Mouse (Mus musculus) left cerebral cortex, postnatal 4 days (tissue): Measurements from ENCODE around the gene Olfml2a. TPM values are rescaled to one million over a fixed set of nuclear protein-coding genes. Genes with fewer than 3 reads are reported as not detected.

Experiments used
- DNase-seq: peaks from one replicate; pipeline ENCODE4 v3.0.0-alpha.2; 2022
- intact Hi-C: fragments of 180-260 bp; cut with DNase I; formaldehyde crosslinking; loops from one replicate; pipeline ENCODE4 v1.15.1; 2025
- total RNA-seq, 2 experiments: library from RNA; stranded (reverse); gene quantifications; 2 replicates each; pipeline ENCODE4 v1.2.3; 2021

Gene Olfml2a
- total RNA-seq, 2 experiments from 2014 or later, result 4.4 to 5.4 TPM

DNA sequence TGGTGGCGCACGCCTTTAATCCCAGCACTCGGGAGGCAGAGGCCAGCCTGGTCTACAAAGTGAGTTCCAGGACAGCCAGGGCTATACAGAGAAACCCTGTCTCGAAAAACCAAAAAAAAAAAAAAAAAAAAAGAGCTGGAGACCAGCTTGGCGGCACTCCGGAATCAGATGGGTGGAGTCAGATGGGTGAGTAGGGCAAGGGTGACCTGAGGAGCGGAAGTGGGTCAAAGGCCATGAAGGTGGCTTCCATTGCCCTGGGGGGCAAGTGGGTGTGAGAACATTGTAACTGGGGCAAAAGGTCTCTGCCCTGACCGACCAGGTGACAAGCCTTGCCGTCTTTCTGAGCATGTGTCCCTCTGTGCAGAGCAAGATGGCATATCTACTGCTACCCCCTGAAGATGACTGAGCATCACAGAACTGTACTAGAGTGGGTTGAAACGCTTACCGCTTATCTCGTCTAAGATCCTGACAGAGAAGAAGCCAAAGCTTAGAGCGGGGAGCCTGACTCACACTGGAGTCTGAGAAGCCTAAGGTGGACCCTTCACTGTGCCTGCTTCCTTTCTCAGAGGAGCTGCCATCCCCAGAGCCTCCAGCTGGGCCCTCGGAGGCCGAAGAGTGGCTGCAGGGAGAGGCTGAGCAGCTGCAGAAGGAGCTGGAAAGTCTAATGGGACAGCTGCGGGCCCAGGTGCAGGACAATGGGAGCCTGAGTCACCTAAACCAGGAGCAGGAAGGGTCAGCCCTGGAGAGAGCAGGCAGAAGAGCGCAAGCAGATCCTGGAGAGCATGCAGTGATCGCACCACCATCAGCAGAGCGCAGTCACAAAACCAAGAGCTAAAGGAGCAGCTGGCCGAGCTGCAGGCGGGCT lies 44.4 kb downstream of the Olfml2a start:
- no peak for DNase-seq
- intact Hi-C loops, result no loop called here

DNA sequence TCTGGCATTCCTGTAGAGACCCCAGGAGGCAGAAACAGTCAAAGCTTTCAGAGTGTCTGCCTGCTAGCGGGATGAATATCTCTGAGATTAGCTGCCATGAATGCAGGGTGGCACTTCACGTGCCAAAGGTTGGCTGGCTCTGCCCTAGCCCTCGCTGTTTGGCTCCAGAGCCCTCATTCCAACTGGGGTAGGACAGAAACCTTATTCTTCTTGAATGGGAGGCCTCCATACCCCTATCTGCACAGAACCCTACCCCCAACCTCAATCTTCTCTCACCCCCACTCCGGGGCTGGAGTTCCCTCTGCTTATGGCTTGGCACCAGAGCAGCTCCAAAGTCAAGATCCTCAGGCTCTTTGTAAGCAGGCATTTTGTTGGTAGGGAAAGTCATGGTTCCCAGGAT lies 46.1 kb downstream of the Olfml2a start:
- no peak for DNase-seq
- intact Hi-C loops, result no loop called here

DNA sequence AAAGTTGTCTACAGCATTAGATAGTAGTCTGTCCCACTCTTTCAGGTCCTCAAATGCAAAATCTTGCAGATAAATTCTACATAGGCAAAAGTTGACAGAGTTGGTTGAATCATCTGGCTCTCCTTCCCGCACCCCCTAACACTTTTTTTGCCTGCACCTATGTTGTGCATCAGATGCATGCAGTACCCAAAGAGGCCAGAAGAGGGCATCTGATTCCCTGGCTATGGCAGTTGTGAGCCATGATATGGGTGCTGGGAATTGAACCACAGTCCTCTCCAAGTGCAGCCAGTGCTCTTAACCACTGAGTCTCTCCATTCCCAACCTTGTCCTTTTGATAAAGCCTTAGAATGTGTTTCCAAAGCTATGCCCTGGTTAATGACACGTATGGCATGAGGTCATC lies 51.7 kb downstream of the Olfml2a start:
- no peak for DNase-seq
- intact Hi-C loops, result loop anchor here (5.0 kb wide), 1 partner anchor 41 kb away; no protein-coding TSS in a partner anchor

DNA sequence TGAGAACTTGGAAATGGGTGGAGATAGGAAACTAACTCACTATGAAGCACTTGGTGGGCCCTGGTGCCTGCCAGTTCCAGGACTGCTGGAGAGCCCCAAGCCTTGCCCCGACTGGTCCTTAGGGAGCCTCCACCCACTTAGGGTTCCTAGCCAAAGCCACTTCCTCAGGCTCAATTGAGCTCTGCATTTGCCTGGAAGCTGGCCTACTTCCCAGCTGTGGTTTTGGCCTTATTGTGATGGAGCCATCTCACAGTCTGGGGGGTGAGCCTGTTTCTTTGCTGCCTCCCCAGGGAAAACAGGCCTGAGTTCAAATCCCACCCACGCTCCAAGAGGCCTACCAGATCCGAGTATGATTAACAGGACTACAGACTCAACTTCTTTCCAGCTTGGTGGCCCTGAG lies 54.8 kb downstream of the Olfml2a start:
- intact Hi-C loops, result no loop called here
- peak; percentile 32 for DNase-seq

DNA sequence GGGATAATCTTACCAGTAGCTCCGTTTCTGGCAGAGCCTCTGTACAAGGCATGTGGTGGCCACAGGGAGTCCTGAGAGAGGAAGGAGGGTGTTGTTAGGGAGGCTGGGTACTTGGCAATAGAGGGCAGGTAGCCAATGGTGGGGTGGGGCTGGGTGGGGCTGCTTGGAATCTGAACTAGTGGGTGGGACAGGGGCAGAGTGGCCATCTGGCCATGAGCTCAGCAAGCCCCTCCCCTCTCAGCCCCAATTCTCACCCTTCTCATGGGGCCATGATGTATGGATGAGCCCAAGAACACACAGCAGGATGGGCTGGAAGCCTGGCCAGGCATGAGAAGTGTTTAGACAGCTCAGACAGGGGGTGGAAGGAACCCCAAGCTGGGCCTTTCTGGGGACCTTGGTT lies 55.6 kb downstream of the Olfml2a start:
- DNase-seq, result no peak
- intact Hi-C loops, result no loop called here

DNA sequence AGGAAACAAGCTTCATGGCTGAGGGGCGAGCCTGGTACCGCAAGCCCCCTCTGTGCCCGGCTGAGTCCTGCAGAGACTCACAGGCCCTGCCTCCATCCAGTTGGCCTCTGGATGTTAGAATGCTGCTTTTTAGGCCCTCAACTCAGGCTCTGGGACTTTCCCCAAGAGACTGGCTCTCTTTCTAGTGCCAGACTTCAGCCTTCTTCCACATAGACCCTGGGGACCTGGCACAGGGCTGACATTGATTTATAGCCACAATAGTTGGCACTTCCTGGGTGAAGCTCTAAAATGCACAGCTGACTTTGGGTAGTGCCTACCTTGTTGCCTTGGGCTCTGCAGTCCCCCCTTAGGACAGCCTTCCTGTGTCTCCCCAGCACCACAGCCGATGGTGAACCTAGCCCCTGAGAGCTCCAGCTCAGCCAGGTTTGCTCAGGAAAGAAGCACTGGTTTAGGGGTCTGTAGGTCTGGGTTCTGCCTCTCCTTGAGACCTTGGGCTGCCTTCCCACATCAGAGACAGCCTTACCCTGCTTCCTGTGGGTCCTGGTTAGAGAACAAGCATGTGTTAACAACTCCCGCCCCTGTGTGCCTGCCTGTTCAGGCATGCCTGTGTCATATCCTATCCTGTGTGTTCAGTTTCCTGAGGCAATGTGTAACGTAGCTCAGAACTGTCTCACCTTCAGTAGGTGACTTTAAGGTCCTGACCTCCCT lies 56.2 kb downstream of the Olfml2a start:
- DNase-seq, result no peak
- intact Hi-C loops, result no loop called here

DNA sequence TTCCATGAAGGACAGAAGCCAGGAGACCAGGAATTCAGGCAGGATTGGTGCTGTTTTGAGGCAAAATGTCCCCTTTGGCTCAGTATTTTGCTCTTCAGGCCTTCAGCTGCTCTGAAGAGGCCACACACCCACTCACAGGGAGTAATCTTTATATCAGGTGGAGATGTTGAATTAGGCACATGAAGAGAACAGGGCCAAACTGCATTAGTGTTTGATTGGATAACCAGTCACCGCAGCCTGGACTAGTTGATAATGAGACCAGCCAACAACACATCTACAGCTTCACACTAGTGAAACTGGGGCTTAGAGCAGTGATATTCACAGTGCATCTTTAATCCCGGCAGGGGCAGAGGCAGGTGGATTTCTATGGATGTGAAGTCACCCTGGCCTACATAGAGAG lies 57.2 kb downstream of the Olfml2a start:
- intact Hi-C loops, result no loop called here
- DNase-seq, result no peak

DNA sequence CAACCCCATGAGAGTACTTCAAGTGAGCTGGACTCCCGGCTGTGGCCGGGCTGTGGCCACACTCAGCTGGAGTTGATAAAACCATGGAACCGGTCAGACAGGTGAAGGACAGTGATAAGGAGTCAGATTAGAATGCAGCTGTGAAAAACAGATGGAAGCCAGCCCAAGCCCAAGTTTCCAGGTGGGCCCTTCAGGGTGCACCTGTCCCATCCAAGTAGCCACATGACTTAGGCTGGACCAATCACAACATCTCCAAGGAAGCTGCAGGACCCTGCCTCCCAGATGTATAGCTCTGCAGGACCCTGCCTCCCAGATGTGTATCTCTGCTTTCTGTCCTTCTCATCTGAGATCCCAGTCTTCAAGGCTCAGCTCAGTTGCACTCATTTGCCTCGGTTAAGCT lies 60.2 kb downstream of the Olfml2a start:
- DNase-seq, result no peak
- intact Hi-C loops, result loop anchor here (10.0 kb wide), 1 partner anchor 197 kb away; no protein-coding TSS in a partner anchor

DNA sequence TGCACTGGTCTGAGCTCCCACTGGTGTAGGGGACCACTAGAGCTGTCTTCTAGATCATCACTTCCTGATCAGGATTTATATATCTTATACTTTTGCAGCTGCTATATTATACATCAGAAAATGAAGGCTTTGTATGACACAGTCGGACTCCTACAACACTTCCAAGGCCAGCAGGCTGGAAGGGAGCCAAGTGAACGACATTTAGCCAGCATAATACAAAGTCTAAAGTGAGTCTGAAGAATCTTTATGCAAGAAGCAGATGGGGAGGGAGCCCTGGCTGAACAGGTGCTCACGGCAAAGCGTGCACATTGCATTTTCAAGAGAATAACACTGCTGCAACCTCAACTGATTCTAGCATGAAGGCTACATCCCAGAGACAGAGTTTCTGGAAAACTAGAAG lies 60.7 kb downstream of the Olfml2a start:
- DNase-seq, result no peak
- intact Hi-C loops, result loop anchor here (10.0 kb wide), 1 partner anchor 198 kb away; no protein-coding TSS in a partner anchor

DNA sequence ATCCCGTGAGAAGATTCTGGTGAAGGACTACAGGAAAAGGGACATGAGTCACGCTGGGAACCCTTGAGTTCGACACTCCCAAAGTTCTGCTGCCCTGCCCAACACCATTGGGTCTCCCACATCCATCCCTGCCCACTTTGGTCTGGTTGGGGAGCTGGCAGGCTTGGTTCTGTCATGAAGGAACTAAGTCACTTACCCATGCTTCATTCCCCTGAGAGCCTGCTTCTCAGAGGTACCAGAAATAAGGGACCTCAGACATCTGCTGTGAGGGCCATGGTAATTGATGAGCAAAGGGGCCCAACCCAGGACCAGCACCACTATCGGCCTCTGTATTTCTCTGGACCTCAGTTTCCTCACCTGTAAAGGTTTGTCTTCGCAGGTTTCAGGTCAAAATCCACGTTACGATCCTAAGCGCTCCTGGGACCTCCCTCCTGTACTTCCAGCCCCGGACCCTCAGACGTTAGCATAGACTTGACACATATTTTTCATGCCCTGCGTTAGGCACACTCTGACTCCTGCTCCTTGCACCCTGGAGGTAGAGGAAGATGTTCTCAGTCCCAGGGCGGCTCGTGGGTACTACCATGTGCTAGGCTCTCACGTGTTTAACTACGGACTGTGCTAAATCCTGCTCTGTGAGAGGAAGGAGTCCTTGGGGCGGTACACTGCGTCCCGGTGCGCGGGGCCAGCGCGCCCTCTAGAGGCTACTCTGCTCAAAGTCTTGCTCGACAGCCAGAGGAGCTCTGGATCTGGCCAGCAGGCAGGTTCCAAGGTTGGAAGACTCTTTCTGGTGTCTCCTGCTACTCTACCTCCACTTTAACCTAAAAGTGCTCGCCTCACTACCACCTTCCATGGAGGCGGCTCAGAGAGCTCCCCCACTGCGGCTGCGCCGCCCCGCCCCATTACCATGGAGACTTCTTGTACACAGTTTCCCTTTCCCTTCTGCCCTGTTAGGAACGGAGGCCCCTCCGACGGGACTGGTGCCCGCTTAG lies 65.9 kb downstream of the Olfml2a start, which contains the start of gene Wdr38:
Wdr38 (plus strand) TSS at position 91 of the 989 bp plus-strand sequence.
- DNase-seq, result peak; percentile 92
- intact Hi-C loops, result loop anchor here (2.0 to 10.0 kb wide), 2 partner anchors 71 to 203 kb away; partner anchors contain the start of gene Nr6a1

DNA sequence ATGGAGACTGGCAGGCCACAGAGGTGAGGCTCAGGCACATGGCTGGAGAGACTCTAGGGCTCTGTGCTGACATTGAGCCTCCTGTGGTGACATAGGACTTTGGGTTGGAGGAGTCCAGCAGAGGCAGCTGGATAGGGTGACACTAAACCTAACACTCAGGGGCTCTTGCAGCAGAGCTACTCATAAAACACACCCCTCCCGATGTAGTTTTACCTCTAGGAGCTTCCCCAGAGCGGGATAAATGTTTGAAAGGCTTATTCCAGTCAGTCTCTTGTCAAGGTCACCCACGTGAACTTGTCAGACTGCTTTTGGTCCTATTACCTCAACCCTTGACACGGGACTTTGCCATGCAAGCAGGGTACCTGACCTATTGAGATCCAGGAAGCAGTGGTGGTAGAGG lies 67.6 kb downstream of the Olfml2a start:
- no peak for DNase-seq
- intact Hi-C loops, result loop anchor here (2.0 to 10.0 kb wide), 2 partner anchors 73 to 205 kb away; partner anchors contain the start of gene Nr6a1

DNA sequence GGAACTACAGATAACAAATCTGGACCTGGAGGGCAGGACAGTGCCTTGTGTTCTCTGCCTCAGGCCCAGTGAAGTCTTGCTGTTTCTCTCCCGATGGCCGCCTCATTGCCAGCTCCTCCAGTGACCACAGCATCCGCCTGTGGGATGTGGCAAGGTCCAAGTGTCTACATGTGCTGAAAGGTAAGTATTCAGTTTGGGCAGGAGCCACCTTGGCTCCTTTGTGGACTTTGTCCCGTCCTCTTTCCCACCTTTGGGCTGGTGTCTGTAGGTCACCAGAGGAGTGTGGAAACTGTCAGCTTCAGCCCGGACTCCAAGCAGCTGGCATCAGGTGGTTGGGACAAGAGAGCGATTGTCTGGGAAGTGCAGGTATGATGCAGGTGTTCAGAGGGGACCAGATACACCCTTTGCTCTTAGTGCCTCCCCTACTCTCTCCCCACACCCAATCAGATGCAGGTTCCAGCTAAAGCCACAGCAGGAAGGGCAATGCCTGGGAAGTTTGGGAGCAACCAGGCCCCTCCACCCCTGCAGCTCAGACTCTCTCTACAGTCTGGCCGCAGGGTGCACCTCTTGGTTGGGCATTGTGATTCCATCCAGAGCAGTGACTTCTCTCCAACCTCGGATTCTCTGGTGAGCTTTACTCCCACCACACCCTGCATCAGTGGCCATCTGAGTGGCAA lies 68.3 kb downstream of the Olfml2a start:
- DNase-seq, result no peak
- intact Hi-C loops, result loop anchor here (2.0 to 10.0 kb wide), 2 partner anchors 73 to 205 kb away; partner anchors contain the start of gene Nr6a1

DNA sequence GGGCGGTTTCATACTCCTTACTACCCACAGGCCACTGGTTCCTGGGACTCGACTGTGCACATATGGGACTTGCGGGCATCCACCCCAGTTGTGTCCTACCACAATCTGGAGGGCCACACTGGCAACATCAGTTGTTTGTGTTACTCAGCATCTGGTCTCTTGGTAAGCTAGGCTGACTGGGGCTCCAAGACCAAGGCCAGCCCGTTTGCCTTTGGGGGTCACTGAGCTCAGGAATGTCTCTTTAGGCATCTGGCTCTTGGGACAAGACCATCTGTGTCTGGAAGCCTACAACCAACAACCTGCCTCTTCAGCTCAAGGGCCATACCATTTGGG lies 68.8 kb downstream of the Olfml2a start:
- no peak for DNase-seq
- intact Hi-C loops, result no loop called here

DNA sequence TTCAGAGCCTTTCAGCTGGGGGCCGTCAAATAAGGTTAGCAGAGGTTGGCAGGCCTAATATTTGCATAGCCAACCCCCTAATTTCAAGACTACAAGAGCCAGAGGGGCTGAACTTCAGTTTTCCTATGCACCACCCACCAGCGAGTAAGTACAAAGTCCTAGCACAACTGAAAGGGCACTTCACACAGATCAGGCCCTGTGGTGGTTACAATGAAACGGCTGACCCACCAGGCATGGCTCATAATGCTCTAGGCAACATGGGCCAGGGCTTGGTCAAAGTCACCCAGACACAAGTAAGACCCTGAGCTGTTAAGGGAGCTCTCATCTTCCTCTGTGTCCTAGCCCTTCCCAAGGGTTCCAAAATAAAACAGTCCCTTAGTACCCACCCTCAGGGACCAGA lies 70.1 kb downstream of the Olfml2a start:
- no peak for DNase-seq
- intact Hi-C loops, result no loop called here

DNA sequence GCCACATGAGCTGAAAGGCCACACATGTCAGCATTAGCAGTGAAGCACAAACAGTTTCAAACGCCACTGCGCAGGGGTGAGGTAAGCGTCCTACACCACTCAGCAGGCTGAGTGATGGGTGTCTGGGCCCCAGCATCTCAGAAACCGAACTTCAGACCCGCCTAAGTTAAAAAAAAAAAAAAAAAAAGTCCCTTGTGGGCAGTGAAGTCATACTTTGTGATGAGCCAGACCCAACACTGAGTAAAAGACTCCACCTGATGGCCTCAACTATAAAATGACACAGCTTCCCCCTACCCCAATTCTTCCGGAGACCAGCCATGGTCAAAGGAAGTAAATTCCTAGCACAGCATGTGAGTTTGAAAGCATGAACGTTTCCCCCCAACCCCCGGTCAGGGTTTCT lies 71.3 kb downstream of the Olfml2a start:
- intact Hi-C loops, result no loop called here
- DNase-seq, result no peak

DNA sequence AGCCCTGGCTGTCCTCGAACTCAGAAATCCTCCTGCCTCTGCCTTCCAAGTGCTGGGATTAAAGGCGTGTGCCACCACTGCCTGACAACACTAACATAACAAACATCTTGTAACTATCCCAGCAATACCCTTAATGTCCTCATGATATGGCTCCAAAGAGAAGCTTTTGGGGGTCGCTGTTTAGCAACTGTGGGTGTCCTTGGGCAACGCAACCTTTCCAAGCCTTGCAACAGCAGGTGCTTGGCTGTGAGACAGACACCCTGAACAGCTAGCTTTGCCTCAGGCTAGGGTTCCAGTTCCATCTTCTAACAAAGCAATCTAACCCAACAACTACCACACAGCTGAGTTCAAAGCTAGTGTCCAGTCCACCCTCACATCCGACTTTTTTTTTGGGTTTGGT lies 71.7 kb downstream of the Olfml2a start:
- no peak for DNase-seq
- intact Hi-C loops, result no loop called here

DNA sequence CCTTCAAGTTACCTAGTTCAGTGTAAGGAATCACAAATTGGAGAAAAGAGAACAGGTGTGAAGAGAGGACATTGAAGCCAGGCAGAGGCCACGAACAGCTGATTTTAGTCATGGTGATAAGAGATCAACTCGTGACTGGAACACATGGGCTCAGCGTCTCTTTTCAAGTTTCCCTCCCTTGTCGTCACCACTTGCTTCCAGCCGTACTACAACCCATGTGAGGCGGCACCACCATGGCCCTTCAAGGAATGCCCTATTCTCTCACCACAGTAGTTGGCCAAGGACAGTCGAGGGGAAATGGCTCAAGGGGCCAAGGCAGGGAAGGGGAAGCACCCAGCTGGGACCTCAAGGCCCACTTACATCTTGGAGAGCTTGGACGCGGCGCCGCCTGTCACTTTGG lies 72.6 kb downstream of the Olfml2a start:
- DNase-seq, result no peak
- intact Hi-C loops, result no loop called here

DNA sequence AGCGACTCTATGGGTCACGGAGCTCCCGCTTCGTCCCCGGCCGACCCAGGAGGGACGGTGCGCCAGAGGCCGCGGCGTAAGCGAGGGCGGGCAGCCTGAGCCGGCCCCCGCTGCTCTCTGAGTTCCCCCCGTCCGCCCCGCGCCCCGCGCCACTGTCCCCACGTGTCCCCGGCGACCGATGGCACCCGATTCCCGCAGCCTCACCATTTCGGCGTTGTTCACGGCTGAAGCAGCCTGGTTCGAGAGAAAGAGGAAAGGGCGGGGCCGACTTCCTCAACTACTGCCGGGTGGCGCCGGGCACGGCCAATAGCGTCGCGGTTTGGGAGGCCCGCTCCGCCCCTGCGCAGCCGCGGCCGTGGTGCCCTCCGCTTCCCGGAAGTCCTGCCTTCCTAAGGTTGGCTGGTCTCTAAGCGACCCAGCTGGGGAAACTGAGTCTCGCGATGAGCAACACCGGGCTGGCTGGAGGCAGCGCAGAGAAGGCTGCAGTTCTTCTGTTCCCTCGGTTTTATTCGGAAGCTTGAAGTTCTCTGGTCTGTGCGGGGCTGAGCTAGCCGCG lies 73.2 kb downstream of the Olfml2a start, which contains the start of gene Arpc5l:
Arpc5l (plus strand) TSS at position 469 of the 556 bp plus-strand sequence.
- intact Hi-C loops, result no loop called here
- peak; percentile 93 for DNase-seq

DNA sequence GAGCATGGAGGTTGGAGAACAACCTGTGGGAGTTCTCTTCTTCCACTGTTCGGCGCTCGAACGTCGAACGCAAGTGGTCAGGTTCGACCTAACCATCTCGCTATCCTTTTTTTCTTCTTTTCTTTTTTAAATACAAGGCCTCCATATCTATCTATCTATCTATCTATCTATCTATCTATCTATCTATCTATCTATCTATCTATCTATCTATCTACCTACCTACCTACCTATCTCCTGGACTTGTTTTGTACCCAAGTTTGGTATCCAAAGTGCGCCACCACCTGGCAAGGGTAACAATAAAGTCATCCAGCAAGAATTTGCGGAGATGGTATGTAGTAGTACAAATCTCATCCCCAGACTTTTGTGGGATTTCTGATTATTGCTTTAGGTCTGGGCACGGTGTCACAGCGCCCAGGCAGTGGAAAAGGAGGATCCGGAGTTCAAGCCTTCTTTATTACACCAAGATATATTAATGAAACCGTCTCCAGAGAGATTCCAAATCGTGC lies 73.8 kb downstream of the Olfml2a start, which contains the start of gene Rpl35:
Rpl35 (minus strand) TSS at position 51 of the 506 bp plus-strand sequence.
- intact Hi-C loops, result no loop called here
- DNase-seq, result peak; percentile 31
